Mouse (Mus musculus): ENCODE results near the gene Ube2s.

DNA sequence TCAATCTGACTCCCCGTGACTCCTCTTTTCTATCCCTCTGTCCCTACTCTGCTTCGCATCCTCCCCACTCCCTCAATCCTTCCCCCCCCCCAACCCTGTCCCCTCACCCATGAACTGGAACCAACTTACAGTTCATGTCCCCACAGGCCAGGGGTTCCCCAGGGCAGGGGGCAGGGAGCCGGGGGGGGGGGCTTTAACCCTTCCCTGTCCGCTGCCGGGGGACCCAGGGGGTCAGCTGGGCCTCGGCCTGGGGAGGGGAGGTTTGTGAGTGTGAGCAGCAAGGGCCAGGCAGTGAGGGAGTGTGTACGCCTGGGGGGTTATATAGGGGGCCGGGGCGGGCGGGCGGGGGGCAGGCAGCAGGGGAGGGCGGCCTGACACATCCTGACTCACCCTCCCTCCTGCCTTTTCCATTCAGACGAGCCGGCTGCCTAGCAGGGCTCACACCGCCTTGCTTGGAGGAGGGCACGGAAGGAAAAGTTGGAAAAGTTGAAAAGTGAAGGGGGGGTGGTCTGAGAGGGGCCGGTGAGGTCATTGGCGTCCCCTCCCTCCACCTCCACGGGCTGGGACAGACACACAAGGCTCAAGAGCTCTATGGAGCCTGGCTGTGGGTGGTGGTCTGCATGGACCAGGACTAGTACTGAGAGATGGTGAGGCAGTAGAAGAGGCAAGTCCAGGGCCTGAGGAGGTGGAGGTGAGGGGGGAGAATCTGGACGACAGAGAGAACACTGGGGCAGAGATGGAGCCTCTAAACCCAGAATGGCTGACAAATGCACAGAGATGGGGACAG is 34.3 kb downstream of the Ube2s start:
- TF ChIP-seq POLR2A (IDR thresholded peaks at IDR 0.05; ENCODE audit: control insufficient read depth in 1 of 2, insufficient read depth in 1 of 2, low read depth in 1 of 2, low read length in 2 of 2, poor library complexity in 1 of 2) (no peak), CTCF (IDR thresholded peaks at IDR 0.05 in 2 of 3, conservative IDR thresholded peaks at IDR 0.05 in 1 of 3; ENCODE audit: control insufficient read depth in 1 of 3, insufficient read depth in 1 of 3, low read depth in 2 of 3, low read length in 3 of 3, poor library complexity in 1 of 3, severe bottlenecking in 1 of 3) (no peak), EP300 (IDR thresholded peaks at IDR 0.05; ENCODE audit: low read depth in 1 of 2, low read length in 2 of 2) (no peak), GABPA (IDR thresholded peaks at IDR 0.05; ENCODE audit: low read depth, low read length) (no peak)

Measured in MEL (cell line).